Mouse (Mus musculus) cerebellum, postnatal 25 days (tissue): Measurements from ENCODE around the gene Gcn1l1.

ENCODE experiments used
- DNase-seq, 2 experiments: peaks; one replicate each; pipeline ENCODE4 v3.0.0; 2021; ENCODE audit warnings: mixed read lengths in 2 of 2

The Gcn1l1 gene

DNA sequence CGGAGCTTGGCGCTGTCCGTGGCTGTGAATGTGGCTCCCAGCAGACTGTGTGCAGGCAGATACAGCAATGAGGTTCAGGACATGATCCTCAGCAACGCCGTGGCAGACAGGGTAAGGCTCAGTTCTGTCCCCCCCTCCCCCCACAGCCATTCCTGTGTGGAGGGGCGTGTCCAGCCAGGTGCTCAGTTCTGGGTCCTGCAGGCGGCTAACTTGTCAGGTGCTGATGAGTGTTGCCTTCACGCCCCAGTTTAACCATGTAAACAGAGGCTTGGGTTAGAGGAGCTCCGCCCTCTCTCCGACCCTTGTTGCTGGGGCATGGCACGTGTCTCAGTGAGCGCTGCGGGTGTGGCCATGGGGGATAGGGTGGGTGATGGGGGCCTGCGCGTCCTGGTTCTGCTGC lies 54.6 kb downstream of the Gcn1l1 start:
- DNase-seq: no peak

DNA sequence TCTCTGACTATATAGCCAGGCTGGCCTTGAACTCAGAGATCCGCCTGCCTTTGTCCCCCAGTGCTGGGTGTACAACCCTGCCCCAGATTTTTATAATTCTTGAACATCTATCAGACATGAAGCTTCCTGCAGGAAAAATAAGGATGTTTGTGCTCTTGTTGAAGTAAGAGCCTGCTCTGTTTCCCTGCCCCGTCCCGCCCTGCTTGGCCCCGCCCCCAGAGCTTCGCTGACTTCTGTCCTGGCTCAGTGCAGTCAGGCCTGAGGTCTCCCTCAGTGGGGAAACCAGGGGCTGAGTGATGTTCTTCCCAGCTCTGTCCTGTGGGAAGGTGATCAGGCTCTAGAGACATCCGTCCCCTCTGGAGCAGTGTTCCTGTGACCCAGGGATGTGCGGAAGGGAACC lies 57.6 kb downstream of the Gcn1l1 start:
- DNase-seq: no peak

DNA sequence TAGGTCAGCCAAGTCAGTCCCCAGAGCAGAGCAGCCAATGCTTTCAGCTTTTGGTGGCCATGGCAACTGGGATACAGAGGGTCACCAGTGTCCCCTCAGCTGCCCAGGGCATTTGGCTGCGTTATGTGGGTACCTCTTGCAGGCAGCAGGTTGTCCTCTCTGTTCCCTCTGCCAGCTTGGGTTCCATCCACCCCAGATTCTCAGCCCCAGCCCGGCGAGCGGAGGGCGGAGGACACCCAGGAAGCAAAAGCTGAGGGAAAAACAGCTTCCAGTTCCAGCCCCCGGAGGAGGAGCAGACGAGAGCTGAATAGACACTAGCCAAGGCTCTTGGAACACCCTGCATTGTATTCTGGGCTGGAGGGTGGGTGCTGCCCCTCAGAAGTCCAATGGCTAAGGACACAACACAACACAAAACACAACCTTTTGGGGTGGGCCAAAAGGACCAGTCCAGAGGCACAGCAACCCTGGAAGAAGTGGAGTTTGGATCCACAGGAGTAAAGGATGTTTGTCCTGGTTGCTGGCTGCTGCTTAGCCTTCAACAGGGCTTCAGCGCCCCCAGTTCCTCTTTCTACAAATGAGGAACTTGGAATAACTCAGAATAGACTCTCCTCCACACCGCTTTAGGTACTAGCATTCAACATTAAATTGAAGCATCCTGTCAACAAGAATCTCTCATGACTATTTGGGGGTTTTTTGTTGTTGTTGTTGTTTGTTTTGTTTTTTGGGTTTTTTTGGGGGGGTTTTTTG lies 58.8 kb downstream of the Gcn1l1 start:
- DNase-seq: no peak

DNA sequence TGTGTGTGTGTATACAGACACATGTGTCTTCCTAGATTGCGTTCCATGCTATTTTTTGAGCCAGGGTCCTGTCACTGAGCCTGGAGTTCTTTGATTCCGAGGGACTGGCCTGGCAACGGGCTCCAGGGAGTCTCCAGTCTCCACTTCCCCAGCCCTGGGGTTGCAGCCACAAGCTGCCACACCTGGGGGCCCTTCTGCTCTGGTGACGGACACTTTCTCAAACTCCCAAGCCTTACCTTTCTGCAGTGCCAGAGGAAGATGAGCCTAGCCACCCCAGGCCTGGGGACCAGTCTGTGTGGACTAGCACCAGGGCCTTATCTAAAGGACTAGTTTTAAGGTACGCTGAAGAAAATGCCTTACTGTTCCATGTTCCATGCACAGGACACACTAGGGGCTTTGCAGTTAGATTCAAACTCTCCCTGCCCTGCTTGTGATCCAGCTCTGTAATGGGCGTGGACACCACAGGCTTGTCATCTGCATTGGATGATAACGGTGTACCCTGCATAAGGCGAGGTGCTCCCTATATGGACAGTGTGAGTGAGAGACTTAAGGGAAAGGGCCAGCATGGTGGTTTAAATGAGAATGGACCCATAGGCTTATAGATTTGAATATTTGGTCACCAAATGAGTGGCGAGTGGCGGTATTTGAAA lies 61.3 kb downstream of the Gcn1l1 start:
- DNase-seq: no peak

DNA sequence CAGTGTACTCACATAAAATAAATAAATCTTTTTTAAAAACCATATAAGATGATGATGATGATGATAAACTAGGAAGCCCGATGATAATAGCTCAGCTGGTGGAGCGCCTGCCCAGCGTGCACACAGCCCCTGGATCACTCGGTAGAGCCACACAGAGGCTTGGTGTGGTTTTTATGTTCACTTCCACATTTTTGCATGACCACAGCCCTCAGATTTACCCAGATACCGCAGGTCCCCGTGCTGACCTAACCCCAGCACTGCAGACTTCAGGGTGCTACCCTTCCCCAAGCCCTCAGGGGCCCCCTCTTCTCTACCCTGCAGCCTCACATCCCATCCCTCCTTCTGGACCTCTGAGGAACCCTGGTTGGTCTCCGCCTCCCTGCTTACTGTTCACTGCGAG lies 63.0 kb downstream of the Gcn1l1 start:
- DNase-seq: no peak

DNA sequence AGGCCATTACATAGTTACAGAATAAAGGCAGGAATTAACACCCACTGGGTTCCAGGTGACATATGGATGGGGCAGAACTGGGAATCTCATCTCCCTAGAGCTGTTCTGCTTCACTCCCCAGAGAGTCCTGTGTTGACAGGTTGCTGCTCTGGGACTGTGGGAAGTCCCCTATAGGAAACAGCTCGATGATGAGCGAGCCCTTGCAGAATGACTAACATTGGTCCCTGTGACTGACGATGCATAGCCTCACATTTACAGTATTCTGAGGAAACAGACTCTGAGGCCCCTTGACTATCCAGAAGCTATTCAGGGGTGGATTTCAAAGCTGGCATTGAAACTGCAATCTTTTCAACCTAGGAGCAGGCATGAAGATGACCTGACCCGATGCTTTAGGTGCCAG lies 64.6 kb downstream of the Gcn1l1 start:
- DNase-seq: no peak

DNA sequence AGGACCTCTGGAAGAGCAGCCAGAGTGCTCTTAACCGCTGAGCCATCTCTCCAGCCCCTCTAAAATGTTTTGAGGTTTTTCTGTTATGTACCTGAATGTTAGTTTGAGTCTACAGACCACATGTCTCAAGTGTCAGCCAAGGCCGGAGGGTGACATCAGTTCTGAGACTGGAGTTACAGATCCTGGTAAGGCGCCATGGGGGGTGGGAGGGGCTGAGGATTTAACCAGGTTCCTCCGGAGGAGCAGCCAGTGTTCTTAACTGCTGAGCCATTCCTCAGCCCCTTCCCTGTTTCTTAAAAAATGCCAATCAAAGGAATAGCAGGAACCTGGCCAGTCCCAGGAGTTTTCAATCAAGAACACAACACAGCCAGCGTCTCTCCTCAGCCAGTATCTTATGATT lies 65.2 kb downstream of the Gcn1l1 start:
- no peak for DNase-seq

DNA sequence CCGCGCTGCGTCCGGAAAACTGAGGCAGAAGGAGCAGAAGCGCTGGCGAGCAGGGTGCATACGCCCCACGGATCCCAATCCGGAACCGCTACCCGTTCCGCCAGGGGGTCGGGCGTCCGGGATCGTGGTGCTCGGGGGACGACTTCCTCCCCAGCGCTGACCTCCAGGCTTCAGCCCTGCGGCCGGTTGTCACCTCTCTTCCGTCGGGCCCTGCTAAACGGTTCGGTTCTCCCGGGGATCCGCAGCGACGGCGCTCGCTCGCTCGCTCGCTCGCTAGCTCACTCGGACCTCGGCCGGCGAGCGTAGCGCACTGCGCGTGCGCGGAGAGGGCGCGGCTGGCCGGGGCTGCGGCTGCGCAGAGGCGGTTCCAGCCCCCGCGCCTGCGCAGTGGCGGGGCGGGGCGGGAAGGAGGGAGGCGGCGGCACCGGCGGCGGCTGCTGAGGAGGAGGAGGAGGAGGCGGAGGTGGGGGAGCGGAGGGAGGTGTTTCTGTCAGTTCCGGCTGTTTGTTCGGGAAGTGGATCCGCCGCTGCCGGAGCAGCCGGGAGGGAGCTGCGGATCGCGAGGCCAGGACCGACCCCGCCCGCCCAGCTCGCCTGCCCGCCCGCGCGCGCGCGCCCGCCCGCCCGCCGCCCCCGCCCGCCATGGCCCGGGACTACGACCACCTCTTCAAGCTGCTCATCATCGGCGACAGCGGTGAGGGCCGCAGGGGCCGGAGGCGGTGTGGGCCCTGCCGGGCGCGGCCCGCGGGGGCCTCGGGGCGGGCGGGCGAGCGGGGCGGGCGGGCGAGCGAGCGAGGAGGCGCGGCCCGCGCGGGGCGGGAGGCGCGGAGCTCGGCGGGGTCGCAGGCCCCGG lies 66.7 kb downstream of the Gcn1l1 start, which contains the start of gene Rab35:
Gene Rab35, plus strand, starts transcription at position 404 of the 853 bp plus-strand sequence.
- DNase-seq: peak; percentile 95 to 98

DNA sequence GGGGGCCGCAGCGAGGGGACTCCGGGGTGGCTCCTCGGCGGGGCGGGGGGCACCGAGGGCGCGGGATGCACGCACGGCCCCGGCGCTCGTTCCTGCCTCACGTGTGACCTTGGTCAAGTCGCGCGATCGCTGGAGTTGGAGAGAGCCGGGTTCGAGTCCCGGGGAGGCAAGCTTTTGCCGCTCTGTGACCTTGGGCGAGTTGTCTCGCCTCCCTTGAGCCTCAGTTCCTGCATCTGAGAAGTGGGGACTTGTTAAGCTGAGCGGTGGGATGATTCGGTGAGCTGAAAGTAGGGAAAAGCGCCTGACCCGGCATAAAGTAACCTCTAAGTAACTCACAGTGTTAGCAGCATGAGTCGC lies 67.3 kb downstream of the Gcn1l1 start:
- DNase-seq: peak; percentile 51 to 64

DNA sequence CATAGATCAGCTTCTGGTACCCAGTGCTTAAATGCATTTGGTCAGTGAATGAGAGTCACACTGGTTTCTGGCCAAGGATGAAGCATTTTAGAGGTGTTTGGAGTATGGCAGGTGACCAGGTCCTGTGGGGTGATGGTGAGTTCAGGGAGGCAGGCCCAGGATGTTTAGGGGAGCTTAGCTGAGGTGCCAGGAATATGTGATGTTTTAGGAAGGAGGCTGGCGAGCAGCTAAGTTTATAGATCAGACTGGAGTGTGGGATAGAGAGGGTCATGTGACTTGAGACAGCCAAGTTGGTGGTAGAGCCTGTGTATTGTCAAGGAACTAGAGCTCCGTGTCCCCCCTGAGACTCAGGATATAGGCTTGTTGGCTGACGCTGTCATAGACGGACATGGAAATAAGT lies 68.0 kb downstream of the Gcn1l1 start:
- no peak for DNase-seq

DNA sequence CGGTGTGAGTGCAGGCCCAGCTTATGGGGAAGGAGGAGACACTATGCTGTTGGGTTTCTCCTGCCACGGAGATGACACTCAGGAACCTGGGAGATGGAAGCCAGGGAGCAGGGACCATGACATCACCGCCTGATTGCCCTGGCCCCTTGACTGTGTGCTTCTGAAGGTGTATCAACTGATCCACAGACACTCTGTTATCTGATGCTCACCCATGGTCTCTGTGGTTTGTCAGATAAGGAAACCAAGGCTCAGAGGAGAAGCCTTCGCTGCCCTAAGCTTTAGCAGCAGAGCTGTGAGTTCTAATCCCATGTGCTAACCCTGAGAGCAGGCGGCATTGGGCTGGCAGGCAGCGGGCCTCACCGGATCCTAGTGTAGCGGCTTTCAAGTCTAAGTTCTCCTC lies 69.0 kb downstream of the Gcn1l1 start:
- DNase-seq: no peak

DNA sequence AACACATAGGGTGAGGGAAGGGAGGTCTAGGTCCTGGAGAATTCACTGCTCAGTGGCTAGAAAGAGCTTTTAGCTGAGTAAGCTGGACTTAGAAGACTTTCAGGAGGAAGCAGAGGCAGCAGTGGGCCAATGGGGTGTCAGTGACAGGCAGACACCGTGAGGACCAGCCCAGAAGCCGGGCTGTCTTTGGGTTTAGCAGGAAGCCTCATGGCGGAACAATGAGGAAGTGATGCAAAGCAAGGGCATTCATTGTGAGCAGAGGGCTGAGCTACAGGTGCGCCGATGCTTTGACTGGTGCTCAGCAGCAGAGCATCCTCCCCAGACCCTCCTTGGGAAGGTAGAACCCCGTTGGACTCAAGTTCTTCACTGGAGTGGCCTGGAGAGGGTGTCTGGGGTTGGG lies 70.5 kb downstream of the Gcn1l1 start:
- no peak for DNase-seq

DNA sequence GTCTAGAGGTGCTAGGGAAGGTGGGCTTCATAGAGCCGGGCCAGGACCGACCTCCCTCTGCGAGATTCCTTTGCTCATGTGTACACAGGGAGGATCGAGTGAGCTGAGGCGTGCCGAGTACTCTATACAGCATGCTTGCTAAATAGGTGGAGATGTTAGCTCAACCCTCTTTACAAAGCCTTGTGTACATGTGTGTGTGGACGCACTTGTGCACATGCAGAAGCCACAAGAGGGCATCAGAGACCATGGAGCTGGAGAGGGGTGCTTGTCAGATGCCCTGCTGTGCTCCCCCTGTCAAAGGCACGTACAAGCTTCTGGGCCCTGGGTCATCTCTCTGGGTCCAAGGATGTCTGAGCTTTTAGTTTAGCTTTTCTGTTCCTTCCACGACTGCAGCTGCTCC lies 79.1 kb downstream of the Gcn1l1 start:
- DNase-seq: peak; percentile 24 to 50

DNA sequence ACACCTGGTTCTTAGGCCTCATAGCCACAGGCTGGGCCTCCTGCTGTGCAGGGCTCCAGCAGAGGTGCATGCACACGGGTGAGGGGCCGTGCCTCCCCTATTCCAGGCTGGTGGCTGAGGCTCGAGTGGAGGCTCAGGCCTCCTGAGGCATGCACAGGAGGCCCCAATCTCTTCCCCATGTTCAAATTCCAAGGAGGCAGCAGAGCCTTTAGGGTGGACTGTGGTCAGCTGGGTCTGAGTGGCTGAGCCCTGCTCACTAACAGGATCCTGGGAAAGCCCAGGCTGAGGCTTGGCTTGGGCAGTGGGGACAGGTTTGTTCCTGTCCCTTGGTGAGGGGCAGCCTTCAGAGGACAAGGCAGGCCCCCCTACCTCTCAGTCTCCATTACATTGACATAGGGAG lies 83.8 kb downstream of the Gcn1l1 start:
- DNase-seq: no peak

DNA sequence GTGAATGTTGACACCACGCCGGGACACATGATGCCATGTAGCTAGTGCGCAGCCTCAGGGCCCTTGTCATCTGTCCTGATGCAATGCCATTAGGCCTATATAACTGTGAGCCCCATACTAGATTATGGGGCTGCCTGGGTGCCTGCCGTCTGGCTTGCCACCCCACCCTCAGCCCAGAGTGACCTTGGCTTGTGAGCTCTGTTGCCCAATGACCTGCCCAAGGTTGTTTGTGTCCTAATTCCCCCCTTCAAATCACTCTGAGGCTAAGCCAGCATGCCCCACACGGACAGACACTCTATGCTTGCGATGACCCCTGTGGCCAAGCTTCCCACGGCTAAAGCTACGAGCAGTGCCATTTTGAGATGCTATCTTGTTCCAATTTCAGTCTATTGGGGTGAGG lies 84.6 kb downstream of the Gcn1l1 start:
- no peak for DNase-seq

DNA sequence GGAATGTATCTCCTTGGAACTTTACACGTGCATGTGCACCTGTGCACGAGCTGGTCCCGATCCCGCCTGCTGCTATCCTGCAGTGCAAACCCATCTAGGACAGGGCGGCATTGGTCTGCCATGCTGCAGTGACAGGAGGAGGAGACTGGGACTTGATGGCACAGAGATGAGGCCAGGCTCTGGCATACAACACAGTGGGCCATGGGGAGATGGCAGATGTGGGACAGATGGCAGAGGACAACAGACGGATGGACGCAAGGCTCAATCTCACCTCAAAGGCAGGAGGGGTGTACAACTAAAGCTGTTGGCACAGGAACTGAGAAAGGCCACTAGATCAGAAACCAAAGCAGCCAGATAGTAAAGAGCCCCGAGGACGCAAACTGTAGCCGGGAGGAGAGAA lies 85.8 kb downstream of the Gcn1l1 start:
- peak in 1 of 2 experiments; percentile 15 for DNase-seq

DNA sequence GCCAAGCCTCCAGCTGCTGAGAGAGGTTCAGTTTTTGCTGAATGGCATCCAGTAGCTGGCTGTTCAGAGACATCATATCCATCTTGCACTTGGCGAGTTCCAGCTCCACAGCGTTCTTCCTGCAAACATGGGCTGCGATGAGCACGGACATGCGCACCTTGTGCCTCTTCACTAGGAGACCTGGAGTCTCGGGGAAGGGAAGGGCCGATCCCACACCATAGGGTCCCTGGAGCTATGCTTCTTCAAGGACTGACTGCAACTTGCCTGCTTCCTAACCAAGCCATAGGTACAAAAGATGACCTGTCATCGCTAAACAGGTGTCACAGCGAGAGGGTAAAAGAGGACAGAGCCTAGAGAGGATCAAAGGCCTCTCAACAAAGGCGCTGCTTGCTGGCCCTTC lies 86.8 kb downstream of the Gcn1l1 start:
- DNase-seq: no peak

DNA sequence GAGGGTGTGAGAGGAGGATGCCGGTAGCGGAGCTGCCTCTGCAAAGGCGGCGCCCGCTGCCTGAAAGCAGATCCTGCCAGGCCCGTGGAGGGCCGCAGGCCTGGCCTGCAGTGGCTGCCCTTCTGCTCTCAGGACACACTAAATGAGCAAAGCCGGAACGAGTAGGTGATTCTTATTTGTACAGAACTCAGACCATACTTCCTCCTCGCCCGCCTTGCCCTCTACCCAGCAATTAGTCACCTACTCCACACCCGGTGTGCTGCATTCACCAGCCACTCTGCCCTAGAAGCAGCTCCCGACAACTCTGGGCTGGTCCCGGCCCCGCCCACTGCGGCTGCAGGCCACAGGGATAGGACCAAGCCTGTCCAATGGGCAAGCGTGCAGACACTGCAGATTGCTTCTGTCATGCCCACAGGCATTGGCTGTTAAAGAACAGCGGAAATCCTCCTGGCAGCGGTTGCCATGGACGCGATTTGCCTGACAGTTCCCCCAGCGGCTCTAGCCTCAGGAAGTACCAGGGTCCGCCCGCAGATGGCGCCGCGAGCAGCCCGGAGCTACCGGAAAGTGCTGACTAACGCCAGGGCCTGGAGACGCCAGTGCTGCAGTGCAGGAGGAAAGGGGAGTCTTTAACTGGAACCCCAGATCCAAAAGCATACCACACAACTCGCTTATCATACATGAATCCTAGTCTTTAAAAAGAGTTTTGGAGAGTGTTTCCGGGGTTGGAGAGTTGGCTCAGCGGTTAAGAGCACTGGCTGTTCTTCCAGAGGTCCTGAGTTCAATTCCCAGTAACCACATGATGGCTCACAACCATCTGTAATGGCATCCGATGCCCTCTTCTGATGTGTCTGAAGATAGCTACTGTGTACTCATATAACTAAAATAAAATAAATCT lies 87.9 kb downstream of the Gcn1l1 start:
- peak; percentile 100 for DNase-seq

DNA sequence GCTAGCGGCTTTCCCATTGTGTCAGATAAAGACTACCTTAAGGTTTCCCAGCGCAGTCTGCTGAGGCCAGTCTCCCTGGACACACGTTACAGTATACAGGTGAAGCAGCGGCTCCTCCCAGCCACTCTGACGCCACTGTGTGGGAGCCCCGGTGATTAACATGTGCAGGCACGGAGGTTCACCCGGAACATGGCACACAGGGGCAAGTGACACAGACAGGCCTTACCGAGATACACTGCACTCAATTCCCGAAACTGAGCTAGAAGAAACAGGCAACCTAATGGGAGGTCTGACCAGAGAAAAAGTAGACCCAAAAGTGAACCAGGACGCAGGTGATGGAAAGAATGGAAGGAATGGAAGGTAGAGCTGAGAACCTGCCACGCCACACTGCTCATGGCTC lies 88.7 kb downstream of the Gcn1l1 start:
- no peak for DNase-seq

DNA sequence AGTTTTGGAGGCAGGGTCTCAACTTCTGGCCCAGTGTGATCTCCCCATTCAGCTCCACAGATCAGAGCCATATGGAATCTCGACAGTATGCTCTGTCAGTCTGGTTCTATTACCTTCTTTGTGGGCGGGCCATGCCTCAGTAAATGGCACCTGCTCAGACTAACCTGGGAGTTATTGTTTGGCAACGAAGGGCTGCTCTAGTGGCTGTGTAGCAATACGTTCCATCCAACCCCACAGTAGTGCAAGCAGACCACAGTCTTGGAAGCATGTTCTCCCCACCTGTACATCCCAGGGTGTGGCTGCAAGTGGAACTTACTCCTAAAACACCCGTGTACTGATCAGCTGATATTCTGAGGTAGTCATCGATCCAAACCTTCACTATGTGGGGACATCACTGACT lies 91.6 kb downstream of the Gcn1l1 start:
- DNase-seq: no peak

DNA sequence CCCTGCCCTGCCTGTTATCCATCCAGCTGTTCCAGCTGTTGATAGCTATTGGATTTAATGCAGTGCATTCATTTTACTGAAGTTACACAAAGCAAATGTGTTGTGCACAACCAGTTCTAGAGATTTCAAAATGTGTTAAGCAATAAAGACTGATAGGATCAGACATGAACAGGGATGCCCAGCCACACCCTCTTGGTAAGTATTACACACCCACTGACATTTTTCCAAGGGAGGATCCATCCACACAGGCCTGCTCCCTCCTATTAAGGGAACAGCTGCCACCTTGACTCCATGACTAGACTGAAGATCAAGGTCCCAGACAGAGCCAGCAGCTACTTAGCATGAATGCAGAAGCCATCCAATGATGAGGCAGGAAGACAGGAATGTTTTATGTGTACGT lies 92.2 kb downstream of the Gcn1l1 start:
- DNase-seq: no peak

DNA sequence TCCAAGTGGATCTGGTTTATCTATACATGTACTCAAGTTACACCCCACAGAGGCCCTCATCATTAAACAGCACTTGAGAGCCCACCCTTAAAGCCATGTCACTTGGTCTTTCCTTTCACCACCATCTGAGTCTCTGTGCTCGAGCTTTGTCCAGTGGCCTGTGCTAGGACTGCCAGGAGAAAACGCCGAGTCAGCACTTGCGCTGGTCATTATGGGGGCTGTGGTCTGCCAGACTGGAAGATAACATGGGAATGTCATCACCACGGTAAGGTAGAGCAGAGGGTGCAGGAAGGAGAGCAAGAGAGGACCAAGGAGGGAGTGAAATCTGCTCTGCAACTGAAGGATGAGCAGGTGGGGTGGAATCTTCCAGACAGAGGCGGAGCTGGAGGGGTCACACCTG lies 93.3 kb downstream of the Gcn1l1 start:
- peak in 1 of 2 experiments; percentile 6 for DNase-seq

DNA sequence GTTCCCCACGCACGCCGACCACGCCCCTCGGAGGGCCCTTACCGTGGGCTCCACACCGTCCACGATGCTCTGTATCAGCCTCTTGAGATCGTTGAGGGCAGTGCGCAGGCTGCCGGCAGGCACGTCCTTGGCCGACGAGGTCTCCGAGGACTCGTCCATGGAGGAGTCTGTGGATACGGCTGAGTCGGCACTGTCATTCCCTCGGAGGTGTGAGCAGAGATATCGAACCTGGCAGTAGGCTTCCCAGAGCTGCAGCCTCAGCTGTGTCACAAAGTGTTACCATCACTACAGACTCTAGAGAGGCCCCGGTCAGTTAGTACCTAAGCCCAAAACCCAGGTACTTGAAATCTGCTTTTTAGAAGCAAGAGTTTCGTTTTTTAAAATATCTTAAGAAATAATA lies 97.6 kb downstream of the Gcn1l1 start:
- DNase-seq: no peak
